Mouse (Mus musculus) liver, postnatal 0 days (tissue): ENCODE measurements around the gene Borcs5.

Experiments used
- CTCF ChIP-seq: sonication (generic); IDR thresholded peaks from 2 replicates; pipeline ENCODE4 v1.5.1; 2016; ENCODE audit warnings: antibody characterized with exemption, low read depth
- EP300 ChIP-seq: IDR thresholded peaks from 2 replicates; pipeline ENCODE4 v1.6.1; 2016; ENCODE audit warnings: antibody characterized with exemption, low read depth, mild to moderate bottlenecking

DNA sequence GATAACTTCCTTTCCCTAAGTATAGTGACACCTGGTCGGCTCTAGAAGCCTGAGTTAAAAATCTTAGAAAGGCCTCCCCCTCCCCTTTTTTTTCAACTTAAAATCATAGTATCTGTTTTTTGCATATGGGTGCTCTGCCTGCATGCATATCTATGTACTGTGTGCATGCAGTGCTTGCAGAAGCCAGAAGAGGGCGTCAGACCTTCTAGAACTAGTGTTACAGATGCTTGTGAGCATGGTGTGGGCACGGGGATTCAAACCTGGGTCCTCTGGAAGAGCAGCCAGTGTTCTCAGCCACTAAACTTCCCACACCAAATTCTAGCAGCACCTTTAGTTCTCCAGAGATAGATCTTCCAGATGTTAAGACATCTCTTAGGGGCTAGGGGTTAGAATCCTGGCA is 21.7 kb upstream of the Borcs5 start:
- TF ChIP-seq CTCF (peak; percentile 21; the same call in 1 of the 2 replicates), EP300 (no peak)
